Mouse (Mus musculus) stomach, postnatal 0 days (tissue): ENCODE results near the gene Myrf. TPM values are rescaled to one million over a fixed set of nuclear protein-coding genes. Genes with fewer than 3 reads are reported as not detected.

ENCODE experiments used
- ATAC-seq: fragments of 200-750 bp; cut with Nextera tagmentation; 2 replicates; pipeline ENCODE4 v1.8.0; 2017; ENCODE audit not compliant: low FRiP score, low TSS enrichment
- DNase-seq: peaks from one replicate; pipeline ENCODE4 v3.0.0-alpha.2; 2016; ENCODE audit warnings: low spot score
- H3K27ac ChIP-seq: fragments of 300-500 bp; sonication (generic); replicated peaks from 2 replicates; pipeline ENCODE4 v1.5.1; 2014; ENCODE audit warnings: mild to moderate bottlenecking, control low read depth
- H3K27me3 ChIP-seq: fragments of 300-500 bp; sonication (generic); 2 replicates; pipeline ENCODE4 v1.6.1; 2014; ENCODE audit warnings: low read length; ENCODE audit not compliant: control insufficient read depth, insufficient read depth
- H3K36me3 ChIP-seq: fragments of 300-500 bp; sonication (generic); 2 replicates; pipeline ENCODE4 v1.6.1; 2014; ENCODE audit warnings: low read length, mixed read lengths; ENCODE audit not compliant: control insufficient read depth, insufficient read depth
- H3K4me1 ChIP-seq: fragments of 300-500 bp; sonication (generic); replicated peaks from 2 replicates; pipeline ENCODE4 v1.6.1; 2014; ENCODE audit warnings: antibody characterized with exemption; ENCODE audit not compliant: control insufficient read depth, insufficient read depth
- H3K4me2 ChIP-seq: fragments of 300-500 bp; sonication (generic); replicated peaks from 2 replicates; pipeline ENCODE4 v1.6.1; 2014; ENCODE audit warnings: low read depth, mild to moderate bottlenecking, control low read depth, moderate library complexity
- H3K4me3 ChIP-seq: fragments of 300-500 bp; sonication (generic); 2 replicates; pipeline ENCODE4 v1.5.1; 2014; ENCODE audit warnings: low read depth, low read length, control low read depth
- H3K9ac ChIP-seq: fragments of 300-500 bp; sonication (generic); 2 replicates; pipeline ENCODE4 v1.6.1; 2014; ENCODE audit warnings: mild to moderate bottlenecking, low read length, control low read depth, mixed read lengths
- H3K9me3 ChIP-seq: fragments of 300-500 bp; sonication (generic); 2 replicates; pipeline ENCODE4 v1.6.1; 2016; ENCODE audit warnings: low read length; ENCODE audit not compliant: control insufficient read depth
- CTCF ChIP-seq: IDR thresholded peaks from 2 replicates; pipeline ENCODE4 v1.5.1; 2016; ENCODE audit warnings: antibody characterized with exemption, low read depth, mild to moderate bottlenecking, moderate library complexity
- EP300 ChIP-seq: optimal IDR thresholded peaks from 2 replicates; pipeline ENCODE3; 2016; ENCODE audit warnings: antibody characterized with exemption
- WGBS: fragments of 180-500 bp; shearing (Covaris S2); extraction: QIAGEN DNeasy Blood & Tissue Kit; methylation state at CpG from one replicate; pipeline ENCODE4 v1.1.7; 2014; 5-methylcytosine and 5-hydroxymethylcytosine counted together
- polyA plus RNA-seq: library from polyadenylated mRNA; unstranded; fragments of >200 nt; fragmentation: Nextera tagmentation; extraction: Ambion mirVana; gene quantifications from 2 replicates; pipeline ENCODE4 v1.2.1, GENCODE M21; 2015

Myrf gene
- polyA plus RNA-seq, 1 experiment from 2014 or later, result 9.6 TPM

- no peaks in the 10 kb centered on the region for H3K4me1 ChIP-seq
- H3K9ac ChIP-seq, result no peak overlapping the region
- no peaks in the 10 kb centered on the region for H3K9me3 ChIP-seq
- H3K27ac ChIP-seq, result no peak overlapping the region
- no peaks in the 10 kb centered on the region for H3K27me3 ChIP-seq
- no peak overlapping the region for H3K4me2 ChIP-seq
- DNase-seq, result no peak
- ATAC-seq, result no peak
- 72% methylated on average over 7 of the region's 7 CpGs for WGBS
- H3K4me3 ChIP-seq, result no peak overlapping the region
- TF ChIP-seq CTCF (no peak), EP300 (no peak)
- H3K36me3 ChIP-seq, result peaks cover 34% of the 10 kb centered on the region
Measured at GRCm38 (mm10) chr19:10191326-10191725, 49.2 kb downstream of the Myrf start.

- DNase-seq (peak; percentile 86), ATAC-seq (peak; percentile 15; the same call in 1 of the 2 replicates)
- Histone ChIP-seq H3K9ac (no peak overlapping the region), H3K27me3 (no peaks in the 10 kb centered on the region), H3K27ac (no peak overlapping the region), H3K4me2 (no peak overlapping the region), H3K4me1 (no peaks in the 10 kb centered on the region), H3K4me3 (no peak overlapping the region), H3K36me3 (peaks cover 39% of the 10 kb centered on the region), H3K9me3 (no peaks in the 10 kb centered on the region)
- WGBS, result 36% methylated on average over 2 of the region's 2 CpGs
- peak; percentile 87 for TF ChIP-seq CTCF
- no peak for TF ChIP-seq EP300
Measured at GRCm38 (mm10) chr19:10190796-10191195, 49.8 kb downstream of the Myrf start.

GRCm38 (mm10) chr19:10189940-10190339 lies 50.6 kb downstream of the Myrf start:
- Histone ChIP-seq H3K4me1 (no peaks in the 10 kb centered on the region), H3K9me3 (no peaks in the 10 kb centered on the region), H3K36me3 (peaks cover 37% of the 10 kb centered on the region), H3K27me3 (no peaks in the 10 kb centered on the region), H3K4me2 (no peak overlapping the region), H3K9ac (no peak overlapping the region), H3K4me3 (no peak overlapping the region), H3K27ac (no peak overlapping the region)
- WGBS, result 84% methylated on average over 8 of the region's 8 CpGs
- DNase-seq (no peak), ATAC-seq (no peak)
- no peak for TF ChIP-seq EP300
- TF ChIP-seq CTCF, result no peak

GRCm38 (mm10) chr19:10189022-10189421 lies 51.5 kb downstream of the Myrf start:
- TF ChIP-seq CTCF (no peak), EP300 (no peak)
- Histone ChIP-seq H3K27me3 (no peaks in the 10 kb centered on the region), H3K4me3 (no peak overlapping the region), H3K36me3 (peaks cover 28% of the 10 kb centered on the region), H3K27ac (no peak overlapping the region), H3K4me1 (no peaks in the 10 kb centered on the region), H3K9ac (no peak overlapping the region), H3K9me3 (no peaks in the 10 kb centered on the region), H3K4me2 (no peak overlapping the region)
- 93% methylated on average over 6 of the region's 6 CpGs for WGBS
- no peak for ATAC-seq
- no peak for DNase-seq

- no peak overlapping the region for H3K4me2 ChIP-seq
- ATAC-seq, result no peak
- no peak overlapping the region for H3K4me3 ChIP-seq
- H3K27me3 ChIP-seq, result no peaks in the 10 kb centered on the region
- 86% methylated on average over 10 of the region's 10 CpGs for WGBS
- DNase-seq, result no peak
- no peak overlapping the region for H3K9ac ChIP-seq
- H3K9me3 ChIP-seq, result no peaks in the 10 kb centered on the region
- no peaks in the 10 kb centered on the region for H3K4me1 ChIP-seq
- H3K27ac ChIP-seq, result no peak overlapping the region
- TF ChIP-seq EP300 (no peak), CTCF (no peak)
- peaks cover 24% of the 10 kb centered on the region; the same call in 1 of the 2 replicates for H3K36me3 ChIP-seq
Measured at GRCm38 (mm10) chr19:10188281-10188811, 52.2 kb downstream of the Myrf start.

GRCm38 (mm10) chr19:10186569-10186968 lies 54.0 kb downstream of the Myrf start:
- no peak overlapping the region for H3K27ac ChIP-seq
- no peak for ATAC-seq
- H3K4me1 ChIP-seq, result peaks cover 2% of the 10 kb centered on the region; the same call in 1 of the 2 replicates
- H3K27me3 ChIP-seq, result no peaks in the 10 kb centered on the region
- H3K4me2 ChIP-seq, result no peak overlapping the region
- no peak overlapping the region for H3K9ac ChIP-seq
- H3K9me3 ChIP-seq, result no peaks in the 10 kb centered on the region
- no peak overlapping the region for H3K4me3 ChIP-seq
- H3K36me3 ChIP-seq, result peaks cover 19% of the 10 kb centered on the region; the same call in 1 of the 2 replicates
- 90% methylated on average over 8 of the region's 8 CpGs for WGBS
- TF ChIP-seq EP300 (no peak), CTCF (no peak)
- DNase-seq, result no peak
